Mouse (Mus musculus) heart, adult 2 months (tissue): ENCODE results near the gene Hint1.

Source experiments
- CTCF ChIP-seq: fragments of 200-600 bp; IDR thresholded peaks from 2 replicates; pipeline ENCODE4 v1.8.1; 2022; ENCODE audit warnings: antibody characterized with exemption, mild to moderate bottlenecking, moderate library complexity
- EP300 ChIP-seq: fragments of 200-500 bp; IDR thresholded peaks from 2 replicates; pipeline ENCODE4 v1.6.1; 2011; ENCODE audit warnings: low read depth, low read length, control low read depth; ENCODE audit not compliant: insufficient read depth
- POLR2A ChIP-seq: fragments of 200-500 bp; IDR thresholded peaks from 2 replicates; pipeline ENCODE4 v1.6.1; 2011; ENCODE audit warnings: mild to moderate bottlenecking, low read depth, low read length, control low read depth; ENCODE audit not compliant: insufficient read depth

- TF ChIP-seq POLR2A (no peak), CTCF (no peak), EP300 (no peak)
Measured at GRCm38 (mm10) chr11:54894589-54894988, 28.4 kb downstream of the Hint1 start.
